Mouse (Mus musculus) brain, embryonic 18.5 days (tissue): Measurements from ENCODE around the gene Shb.

ENCODE experiments used
- DNase-seq: peaks from one replicate; pipeline ENCODE4 v3.0.0-alpha.2; 2012; ENCODE audit warnings: low read depth, low spot score

Gene Shb

DNA sequence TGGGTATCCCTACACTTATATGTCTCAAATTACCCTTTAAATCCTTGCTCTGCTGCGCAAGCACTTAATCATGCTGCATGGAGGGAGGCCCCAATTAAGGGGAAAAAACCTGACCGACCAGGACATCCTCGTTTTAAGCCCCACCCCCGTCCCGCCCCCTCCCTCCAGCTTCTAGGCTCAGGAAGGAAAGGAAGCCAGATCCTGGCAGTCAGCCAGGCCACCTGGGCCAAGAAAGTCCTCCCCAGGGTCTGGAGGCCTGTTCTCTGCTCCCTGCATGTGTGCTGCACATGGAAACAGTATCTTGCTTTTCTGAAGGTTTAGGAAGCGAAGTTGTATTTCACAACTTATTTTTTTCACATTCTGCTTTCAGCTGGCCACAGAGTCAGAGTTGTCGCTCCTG lies at the start of gene Shb:
Gene Shb (minus strand): TSS at position 96 of the 400 bp plus-strand sequence.
- no peak for DNase-seq

DNA sequence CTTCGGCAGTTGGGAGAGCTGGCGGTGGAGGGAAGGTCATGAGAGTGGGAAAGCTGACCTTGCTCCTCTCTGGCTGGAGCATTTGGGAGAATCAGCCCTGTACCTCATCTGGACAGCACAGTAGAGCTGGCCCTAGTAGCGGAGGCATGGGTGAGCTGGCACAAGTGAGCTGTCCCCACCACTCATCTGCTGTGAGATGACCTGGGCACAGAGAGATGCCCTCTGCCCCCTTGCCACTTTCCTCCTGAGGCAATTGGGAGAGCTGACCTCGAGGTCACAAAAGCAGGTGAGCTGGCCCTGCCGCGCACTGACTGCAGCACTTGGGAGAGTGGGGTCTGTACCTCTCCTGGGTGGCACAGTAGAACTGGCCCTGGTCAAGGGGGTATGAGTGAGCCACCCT lies 48.8 kb upstream of the Shb start:
- no peak for DNase-seq

DNA sequence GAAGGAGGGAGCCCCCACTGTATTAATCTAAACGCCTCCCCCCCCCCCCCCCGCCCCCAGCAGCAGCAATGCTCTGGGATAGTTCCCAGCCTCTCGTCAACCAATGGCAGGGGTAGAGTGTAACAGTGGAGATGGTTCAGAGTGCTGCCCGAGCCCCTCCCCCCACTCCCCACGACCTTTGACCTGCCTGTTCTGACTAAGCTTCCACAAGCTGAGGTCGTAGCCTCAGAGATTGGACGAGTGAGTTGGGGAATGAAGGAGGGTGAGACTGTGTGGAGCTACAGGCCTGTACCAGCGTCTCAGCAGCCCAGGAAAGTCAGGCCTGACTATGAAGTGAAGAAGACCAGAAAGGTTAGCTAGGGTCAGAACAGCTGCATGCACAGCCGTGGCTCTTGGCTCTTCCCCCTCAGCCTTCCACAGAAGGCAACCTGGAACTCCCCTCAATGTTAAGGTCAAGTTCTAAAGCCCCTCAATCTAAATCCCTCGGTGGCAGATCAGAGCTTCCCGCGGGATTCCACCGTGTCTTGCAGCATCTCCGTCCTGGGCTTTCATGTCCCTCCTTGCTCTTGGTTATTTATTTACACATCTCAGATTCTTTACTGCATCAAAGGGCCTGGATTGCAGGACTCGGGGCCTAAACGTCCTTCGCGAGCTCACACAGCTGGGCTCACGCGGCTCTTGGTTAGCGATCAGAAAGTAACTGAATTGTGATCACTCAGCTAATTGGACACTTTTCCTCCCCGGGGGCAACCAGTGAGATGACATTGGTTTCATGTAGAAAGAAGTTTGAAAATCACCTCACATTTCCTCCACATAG lies 46.5 kb upstream of the Shb start:
- DNase-seq: no peak

DNA sequence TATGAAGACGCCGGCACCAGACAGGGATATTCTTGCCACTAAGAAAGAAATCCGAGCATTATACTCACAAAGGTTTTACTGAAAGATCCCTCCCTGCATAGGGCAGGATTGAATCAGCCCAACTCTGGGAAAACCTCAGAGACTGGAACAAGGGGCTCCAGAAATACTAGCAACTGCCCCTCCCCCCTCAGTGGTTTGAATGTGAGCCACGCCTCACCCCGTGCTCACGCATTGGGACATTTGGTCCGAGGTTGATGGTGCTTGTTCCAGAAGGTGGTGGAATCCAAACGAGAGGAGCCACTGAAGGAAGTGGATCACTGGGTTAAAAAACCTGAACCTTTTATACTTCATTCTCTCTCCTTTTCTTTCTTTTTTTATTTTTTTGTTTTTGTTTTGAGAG lies 45.4 kb upstream of the Shb start:
- no peak for DNase-seq

DNA sequence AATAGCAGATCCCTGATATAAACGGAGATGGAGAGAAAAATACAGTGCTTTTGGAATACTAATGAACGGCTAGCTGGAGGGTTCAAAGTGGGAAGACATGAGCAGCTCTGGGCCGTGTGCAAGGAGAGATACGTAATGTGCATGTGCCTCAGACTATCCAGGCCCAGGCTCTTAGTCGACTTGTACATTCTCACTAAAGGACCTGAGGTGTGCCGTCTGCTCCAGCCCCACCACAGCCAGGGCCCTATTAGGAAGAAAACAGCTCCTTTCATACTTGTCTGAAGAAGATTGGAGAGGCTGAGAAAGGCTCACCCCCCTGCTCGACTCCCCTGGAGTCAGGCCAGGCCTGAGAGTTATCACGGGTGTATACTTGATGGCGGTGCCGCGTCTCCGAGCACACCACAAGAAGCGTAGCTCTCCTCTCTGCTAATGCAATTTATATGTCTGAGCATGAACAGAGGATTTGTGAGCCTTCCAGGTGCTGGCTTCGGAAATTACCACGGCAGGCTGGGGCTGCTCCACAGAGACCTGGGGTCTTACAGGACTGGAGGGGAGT lies 42.4 kb upstream of the Shb start:
- DNase-seq: no peak

DNA sequence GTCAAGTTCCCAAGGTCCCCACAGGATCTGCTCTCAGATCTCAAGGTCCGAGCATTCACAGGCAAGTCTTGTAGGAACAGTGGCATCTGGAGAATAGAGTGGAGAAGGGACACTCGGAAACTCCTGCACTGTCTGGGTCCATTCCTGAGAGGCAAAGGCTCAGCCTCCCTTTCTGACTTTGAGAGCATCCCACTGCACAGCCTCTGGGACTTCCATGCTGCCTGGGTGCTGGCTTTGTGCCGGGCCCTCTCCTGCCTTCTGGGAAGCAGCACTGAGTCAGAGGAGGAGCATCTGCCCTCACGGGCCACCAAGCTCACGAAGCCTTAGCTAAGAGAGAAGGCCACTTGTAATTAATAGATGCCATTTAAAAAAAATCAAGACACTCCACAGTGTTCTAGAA lies 37.3 kb upstream of the Shb start:
- DNase-seq: no peak

DNA sequence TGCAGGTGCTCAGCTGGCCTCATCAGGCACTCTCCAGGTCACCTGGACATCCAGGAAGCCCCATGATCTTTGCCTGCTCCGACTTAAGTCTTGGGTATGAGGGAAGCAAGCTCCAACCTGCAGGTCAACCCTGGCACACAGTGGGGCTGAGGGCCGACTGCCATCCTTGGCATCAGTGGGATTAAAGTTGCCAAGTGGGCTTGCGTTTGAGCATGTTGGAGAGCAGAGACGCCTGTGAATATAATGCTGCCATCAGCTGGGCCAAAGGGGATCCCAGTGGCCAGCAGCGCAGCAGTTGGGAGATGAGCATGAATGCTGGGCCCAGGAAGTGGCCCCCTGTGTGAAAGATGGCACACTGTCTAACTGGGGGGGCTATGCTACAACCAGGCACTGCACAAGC lies 25.9 kb upstream of the Shb start:
- DNase-seq: no peak

DNA sequence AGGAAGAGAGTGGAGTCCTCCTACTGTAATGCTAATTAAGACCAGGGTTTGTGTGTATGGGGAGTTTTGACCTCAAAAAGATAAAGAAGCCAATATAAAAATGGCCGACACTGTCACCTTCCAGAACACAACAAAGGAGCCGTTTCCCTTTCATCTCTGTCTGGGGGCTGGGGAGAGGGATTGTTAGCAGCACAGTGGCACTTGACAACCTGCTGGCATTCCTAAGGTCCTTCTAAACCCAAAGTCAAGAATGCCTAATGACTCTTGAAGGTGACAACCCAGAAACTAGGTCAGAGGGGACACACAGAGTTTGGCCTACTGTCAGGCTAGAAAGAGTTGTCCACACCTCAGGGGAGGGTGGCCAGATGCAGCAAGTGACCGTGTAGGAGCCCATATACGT lies 20.3 kb upstream of the Shb start:
- no peak for DNase-seq

DNA sequence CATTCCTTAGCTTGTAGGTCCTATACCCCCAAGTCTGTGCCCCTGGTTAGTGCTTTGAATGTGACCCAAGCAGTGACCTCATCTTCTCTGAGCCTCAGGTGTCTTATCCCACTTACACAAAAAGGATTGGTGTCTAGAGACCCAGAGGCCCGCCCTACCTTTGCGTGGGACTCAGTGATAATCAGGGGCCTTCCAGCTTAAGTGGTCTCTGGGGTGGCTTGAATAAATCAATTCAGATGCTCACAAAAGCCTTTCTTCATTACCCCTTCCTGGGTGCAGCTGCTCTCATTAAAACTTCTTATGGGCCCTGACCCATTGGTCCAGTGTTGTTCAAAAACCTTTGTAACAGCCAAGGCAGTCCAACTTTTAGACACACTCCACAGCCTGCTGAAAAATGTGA lies 18.7 kb upstream of the Shb start:
- DNase-seq: no peak

DNA sequence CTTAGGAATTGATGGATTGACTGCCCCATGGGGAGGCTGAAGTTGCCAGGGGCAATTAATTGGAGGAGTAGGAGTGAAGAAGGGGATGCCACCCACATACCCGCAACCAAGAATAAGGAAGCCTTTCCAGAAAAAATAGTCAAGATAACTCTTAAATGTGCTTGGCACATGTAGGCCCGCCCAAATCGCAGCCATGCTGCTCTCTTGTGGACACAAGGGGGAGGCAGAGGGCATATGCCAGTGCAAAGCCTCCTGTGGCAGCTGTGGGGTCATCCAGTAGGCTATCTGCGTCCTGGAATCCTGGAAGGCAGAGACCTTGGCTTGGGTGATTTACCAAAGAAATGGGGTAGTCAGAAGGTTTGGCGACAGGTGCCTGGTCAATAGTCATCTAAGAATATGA lies 17.2 kb upstream of the Shb start:
- no peak for DNase-seq

DNA sequence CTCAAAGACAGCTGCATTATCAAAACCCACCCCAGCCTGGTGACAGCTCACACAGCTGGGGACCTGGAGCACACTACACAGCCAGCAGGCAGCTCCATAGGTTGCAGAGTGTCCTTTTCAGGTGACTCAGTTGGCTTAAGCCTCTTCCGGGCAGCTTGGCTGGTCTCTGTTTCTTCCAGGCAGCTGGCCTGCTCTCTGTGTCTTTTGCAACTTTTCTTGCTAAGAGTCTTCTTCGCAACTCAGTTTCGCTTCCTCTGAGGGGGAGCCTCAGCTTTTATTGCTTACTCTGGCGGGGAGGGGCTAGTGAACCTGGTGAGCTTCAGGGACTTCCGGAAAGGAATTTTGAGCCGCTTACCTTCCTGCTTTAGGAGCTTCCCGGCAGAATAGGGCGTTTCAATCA lies 13.6 kb upstream of the Shb start:
- DNase-seq: no peak

DNA sequence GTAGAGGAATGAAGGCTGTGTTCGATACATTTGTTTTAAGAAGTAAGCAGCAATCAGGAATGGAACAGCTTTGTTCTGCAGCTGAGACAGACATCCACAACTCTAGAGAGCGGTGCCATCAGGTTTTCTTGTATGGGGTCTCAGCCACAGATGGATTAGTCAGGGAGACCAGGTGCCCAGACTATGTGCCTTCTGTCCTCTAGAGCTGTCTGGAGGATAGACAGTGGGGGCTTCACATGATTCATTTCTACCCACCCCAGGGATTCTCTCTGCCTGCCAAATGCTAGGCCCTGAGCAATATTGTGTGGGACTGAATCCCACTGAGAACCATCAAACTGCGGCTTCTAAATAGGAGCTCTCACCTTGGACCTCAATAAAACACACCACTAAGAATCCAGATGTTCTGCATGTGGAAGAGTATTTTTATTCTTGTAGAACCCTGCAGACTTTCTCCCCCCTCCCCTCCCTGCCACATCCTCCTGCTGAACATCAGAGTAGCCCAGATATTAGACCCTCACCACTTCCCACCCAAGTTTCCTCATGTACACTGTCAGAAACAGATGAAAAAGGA lies 11.3 kb upstream of the Shb start:
- DNase-seq: no peak

DNA sequence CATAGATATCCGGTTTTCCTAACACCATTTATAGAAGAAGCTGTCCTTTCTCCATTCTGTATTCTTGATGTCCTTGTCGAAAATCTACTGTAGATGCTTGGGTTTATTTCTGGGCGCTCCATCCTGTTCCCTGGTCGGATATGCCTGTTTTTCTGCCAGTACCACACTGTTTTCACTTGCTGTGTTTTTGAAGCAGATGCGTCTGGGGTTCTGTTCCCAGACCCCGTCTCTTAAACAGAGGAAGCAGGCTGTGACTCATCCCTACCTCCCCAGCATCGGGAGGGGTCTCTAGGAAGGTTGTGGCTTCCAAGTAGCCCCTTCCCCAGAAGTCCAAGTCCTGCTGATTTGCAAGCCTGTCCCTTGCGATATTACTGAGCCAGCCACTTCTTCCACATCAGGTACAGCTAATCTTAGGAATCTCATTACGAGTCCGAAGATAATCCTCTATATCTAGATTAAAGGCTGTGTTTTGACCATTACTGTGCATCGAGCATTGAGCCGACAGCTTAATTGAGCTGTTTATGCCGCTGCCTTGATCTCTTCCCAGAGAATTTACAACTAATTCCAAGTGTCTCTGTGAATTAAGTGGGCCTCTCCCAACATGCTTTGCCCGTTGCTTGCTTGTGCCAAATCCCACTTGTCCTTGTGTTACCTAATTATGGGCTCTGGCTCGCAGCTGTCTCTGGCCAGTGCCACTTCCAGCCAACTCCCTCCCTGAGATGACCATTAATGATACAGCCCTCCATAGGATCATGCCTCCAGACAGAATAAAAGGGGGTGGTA lies 8.1 kb upstream of the Shb start:
- DNase-seq: no peak

DNA sequence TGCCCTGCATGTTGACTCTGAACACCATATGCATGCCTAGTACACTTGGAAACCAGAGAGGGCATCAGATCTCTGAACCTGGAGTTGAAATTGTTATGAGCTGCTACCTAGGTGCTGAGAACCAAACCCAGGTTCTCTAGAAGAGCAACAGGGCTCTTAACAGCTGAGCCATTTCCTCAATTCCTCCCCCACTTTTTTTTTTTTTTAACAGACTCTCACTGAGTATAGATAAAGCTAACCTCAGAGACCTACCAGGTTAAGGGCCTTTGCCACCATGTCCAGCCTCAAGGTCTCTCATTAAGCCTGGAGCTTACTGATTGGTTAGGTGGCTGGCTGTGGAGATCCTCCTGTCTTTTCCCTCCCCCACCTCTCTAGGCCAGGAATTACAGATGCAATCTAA lies 6.9 kb upstream of the Shb start:
- no peak for DNase-seq

DNA sequence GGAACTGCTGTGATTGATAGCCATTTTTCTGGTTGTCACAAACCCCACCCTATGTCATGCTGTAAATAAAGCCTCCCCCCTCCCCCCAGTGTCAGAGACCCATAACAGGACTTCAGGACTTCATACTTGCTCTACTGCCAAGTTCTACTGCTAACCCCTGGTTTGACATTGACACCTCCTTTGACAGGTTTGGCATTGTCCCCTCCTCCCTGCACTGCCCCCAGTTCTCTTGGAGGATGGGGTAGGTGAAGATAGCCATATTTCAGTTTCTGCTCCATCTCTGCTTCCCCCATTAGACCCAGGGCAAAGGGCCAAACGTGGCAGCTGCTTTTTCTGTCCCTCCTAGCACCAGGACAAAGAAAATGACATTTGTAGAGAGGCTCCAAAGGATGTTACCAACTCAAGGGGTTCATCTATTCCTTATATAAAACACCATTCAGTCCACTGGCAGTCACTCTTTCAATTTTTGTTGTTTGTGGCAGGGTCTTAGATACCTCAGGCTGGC lies 1.2 kb upstream of the Shb start:
- DNase-seq: no peak

DNA sequence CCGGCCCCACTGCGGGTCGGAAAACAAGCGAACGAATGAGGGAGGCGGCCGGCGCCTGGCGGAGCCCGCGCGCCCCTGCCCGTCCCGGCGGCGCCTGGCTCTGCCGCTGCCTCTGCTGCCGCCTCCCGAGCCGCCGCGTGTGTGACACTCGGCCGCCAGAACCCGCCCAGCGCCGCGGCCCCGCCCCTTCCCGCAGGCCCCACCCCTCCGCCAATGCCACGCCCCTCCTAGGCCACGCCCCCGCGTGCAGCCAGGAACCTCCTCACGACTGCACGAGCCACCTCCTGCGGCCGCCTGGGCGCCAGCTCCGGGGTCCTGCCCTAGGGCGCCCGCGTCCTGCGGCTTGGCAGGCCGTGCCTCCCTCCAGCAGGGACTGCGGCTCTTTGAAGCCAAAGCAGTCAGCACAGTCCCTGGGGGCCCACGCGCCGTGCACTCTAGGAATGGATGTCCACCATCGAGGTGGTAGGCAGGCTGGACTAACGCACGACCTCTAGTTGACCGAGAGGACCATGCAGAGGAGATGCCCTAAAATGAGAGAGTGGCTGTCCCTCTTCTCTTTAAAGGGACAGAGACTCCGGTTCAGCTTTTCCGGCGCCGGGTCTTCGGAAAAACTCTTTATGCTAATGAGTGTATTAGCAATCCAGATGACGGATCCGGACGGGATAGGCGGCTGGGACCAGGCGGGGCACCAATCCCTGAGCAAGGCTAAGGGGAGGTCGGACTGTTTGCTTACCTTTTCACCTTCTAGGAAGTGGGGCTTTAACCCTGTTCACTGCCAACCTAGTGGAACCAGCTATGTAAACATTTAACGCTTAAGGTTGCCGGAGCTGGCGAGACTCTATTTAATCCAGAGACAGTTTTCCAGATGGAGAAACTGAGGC lies 1.4 kb downstream of the Shb start:
- peak; percentile 73 for DNase-seq

DNA sequence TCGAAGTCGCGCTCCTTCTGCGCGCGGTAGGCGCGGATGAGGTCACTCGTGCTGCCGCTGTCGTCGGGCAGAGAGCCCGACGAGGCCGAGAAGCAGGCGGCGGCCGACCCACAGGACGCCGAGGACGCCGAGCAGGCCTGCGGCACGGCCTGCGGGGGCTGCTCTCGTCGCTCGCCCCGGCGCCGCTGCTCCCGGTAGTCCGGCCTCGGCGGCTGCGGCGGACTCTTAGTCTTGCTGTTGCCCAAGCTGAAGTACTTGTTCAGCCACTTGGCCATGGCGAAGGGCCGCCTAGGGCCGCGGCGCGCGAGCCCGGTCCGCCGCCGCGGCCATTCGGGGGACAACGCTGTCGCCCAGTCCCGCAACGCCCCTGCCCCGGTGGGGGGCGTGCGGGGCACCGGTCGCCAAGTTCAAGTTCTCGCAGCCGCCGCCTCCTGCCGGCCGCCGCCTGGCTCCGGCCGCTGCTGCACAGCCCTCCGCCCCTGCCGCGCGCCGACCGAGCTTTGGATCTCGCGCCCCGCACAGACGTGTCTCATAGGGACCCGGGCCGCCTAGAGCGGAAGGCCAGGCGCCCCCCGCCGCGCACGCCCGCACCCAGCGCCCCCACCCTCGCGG lies 2.2 kb downstream of the Shb start:
- DNase-seq: no peak

DNA sequence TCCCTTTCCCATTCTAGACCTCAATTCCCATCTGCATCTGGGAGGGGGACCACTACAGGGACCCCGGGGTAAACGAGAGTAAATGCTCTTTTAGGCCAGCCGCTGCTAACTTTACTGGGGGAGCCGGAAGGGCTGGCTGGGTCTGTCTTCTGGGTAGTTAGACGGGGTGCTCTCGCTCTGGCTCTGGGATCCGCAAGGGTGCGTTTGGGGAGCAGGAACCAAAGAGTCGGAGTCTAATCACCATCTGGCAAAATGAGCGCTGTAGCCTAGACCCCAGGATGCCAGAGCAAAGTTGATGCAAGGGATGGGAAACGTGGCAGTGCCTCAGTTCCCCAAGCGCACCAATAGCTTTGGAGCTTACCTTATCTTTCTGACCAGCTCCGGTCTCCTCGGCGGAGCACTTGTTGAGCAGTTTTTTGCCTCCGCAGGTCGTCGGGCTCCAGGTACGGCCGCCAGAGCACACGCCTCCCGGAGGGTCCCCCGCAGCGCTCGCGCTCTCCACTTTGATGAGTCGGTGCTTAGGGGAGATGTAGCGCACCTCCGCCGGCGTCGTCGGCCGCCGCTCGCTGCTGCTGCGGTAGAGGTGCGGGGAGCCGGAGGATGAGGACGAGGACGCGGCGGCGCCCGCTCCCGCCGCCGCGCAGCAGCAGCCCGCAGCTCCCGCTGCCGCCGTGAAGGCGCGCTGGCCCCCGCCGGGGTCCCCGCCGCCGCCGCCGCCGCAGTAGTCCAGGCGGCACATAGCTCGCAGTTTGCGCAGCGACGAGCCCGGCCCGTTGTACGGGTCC lies 2.9 kb downstream of the Shb start:
- DNase-seq: no peak

DNA sequence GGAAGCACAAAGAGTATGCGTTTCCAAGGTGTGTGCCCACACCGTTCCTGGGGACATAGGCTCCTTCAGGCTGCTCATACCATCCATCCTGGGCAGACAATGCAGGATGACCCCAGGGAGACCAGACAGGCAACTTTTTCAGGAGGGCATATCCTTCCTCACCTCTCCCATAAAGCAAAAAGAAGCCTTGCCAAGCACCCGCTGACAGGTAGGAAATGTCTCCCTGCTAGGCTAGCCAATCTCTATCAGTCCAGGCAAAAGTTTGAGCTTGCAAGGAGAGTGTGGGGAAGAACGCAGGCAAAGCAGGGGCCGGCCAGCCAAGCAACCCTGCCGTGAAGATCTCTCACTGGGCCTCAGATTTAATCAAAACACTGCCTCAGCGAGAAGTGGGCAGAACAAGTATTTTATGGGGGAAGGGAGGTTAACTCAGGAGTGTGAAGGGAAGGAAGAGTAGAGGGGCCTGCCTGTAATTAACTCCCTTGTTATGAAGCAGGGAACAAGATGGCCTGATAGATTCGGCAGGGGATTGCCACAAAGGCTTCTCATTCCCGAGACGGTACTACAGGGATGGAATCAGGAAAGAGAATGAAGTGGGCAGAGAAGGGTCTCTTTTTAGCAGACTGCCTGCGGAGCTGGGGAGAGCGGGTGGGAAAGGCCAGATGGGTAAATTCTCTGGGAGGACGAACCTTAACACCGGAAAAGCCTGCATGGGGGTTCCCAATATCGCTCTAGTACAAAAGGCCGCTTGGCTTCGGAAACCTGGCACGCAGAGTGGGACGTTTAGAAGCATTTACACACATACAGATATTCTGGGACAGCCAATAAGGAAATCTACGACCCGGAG lies 3.7 kb downstream of the Shb start:
- DNase-seq: no peak
